Mouse (Mus musculus) right cerebral cortex, postnatal 4 days (tissue): Measurements from ENCODE around the gene Chd6.
"Not testable (repeated sequence)": the region's sequence is repeated elsewhere in the genome, so short reads cannot be mapped to it uniquely, and the experiment has no call there.

Experiments
- DNase-seq: peaks from one replicate; pipeline ENCODE4 v3.0.0-alpha.2; 2022

Gene Chd6

GRCm38 (mm10) chr2:160981791-160982190, 127.1 kb downstream of the Chd6 start:
- no peak for DNase-seq

GRCm38 (mm10) chr2:160978651-160979050, 130.2 kb downstream of the Chd6 start:
- no peak for DNase-seq

GRCm38 (mm10) chr2:160977248-160977647, 131.6 kb downstream of the Chd6 start:
- no peak for DNase-seq

GRCm38 (mm10) chr2:160973648-160974215, 135.1 kb downstream of the Chd6 start:
- DNase-seq: no peak

GRCm38 (mm10) chr2:160972103-160972792, 136.6 kb downstream of the Chd6 start:
- no peak for DNase-seq

GRCm38 (mm10) chr2:160962149-160962548, 146.7 kb downstream of the Chd6 start:
- no peak for DNase-seq

- DNase-seq: no peak
Observed at GRCm38 (mm10) chr2:160960956-160961646, 147.8 kb downstream of the Chd6 start.

- no peak for DNase-seq
Observed at GRCm38 (mm10) chr2:160959901-160960300, 149.0 kb downstream of the Chd6 start.

GRCm38 (mm10) chr2:160958737-160959136, 150.1 kb downstream of the Chd6 start:
- no peak for DNase-seq

GRCm38 (mm10) chr2:160957801-160958200, 151.1 kb downstream of the Chd6 start:
- not testable (repeated sequence) for DNase-seq

- not testable (repeated sequence) for DNase-seq
Observed at GRCm38 (mm10) chr2:160957307-160957706, 151.6 kb downstream of the Chd6 start.

GRCm38 (mm10) chr2:160955331-160955730, 153.5 kb downstream of the Chd6 start:
- DNase-seq: peak; percentile 34

- no peak for DNase-seq
Observed at GRCm38 (mm10) chr2:160954541-160954940, 154.3 kb downstream of the Chd6 start.

GRCm38 (mm10) chr2:160953131-160953873, 155.6 kb downstream of the Chd6 start:
- no peak for DNase-seq

GRCm38 (mm10) chr2:160951595-160951994, 157.3 kb downstream of the Chd6 start:
- DNase-seq: no peak

GRCm38 (mm10) chr2:160942443-160942842, 166.4 kb downstream of the Chd6 start:
- no peak for DNase-seq

GRCm38 (mm10) chr2:160940930-160941709, 167.8 kb downstream of the Chd6 start:
- DNase-seq: no peak

- no peak for DNase-seq
Observed at GRCm38 (mm10) chr2:160934451-160934850, 174.4 kb downstream of the Chd6 start.

GRCm38 (mm10) chr2:160933890-160934289, 175.0 kb downstream of the Chd6 start:
- no peak for DNase-seq

GRCm38 (mm10) chr2:160932981-160933380, 175.9 kb downstream of the Chd6 start:
- DNase-seq: no peak

GRCm38 (mm10) chr2:160932325-160932724, 176.6 kb downstream of the Chd6 start:
- DNase-seq: no peak

GRCm38 (mm10) chr2:160931378-160931777, 177.5 kb downstream of the Chd6 start:
- no peak for DNase-seq

GRCm38 (mm10) chr2:160925203-160925602, 183.7 kb downstream of the Chd6 start:
- DNase-seq: peak; percentile 29
